Mouse (Mus musculus): ENCODE results near the gene Rusc2. TPM values are rescaled to one million over a fixed set of nuclear protein-coding genes. Genes with fewer than 3 reads are reported as not detected.

The Rusc2 gene
- polyA plus RNA-seq, 1 experiment from 2014 or later, result 70.8 TPM

DNA sequence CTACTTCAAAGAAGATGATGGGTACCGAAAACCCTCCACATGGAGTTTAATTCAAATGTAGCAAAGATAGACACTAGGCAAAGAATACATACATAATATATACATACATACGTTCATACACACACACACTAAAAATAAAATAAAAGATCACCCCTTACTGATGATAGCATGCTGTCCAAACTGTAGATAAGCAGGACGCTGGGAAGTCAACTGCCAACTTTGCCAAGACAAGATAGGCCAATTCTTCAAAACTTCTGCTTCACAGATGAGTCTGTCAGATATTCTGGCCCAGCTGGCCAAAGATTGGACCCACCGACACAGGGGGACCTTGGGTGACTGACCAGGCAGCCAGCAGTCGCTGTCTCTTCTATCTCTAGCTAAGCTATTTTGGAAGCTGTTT is 81.3 kb downstream of the Rusc2 start:
- no peak overlapping the region for H3K27ac ChIP-seq
- 0 out of 2 replicates have a peak, but pooled peaks cover 3% of the 10 kb centered on the region for H3K4me1 ChIP-seq (replicated peaks)
- H3K9ac ChIP-seq, result no peak overlapping the region
- no peaks in the 10 kb centered on the region for H3K27me3 ChIP-seq
- no peaks in the 10 kb centered on the region for H3K36me3 ChIP-seq
- no peak for ATAC-seq (ENCODE audit: low FRiP score)
- H3K4me2 ChIP-seq, result no peak overlapping the region
- H3K9me3 ChIP-seq, result no peaks in the 10 kb centered on the region
- no peak overlapping the region for H3K4me3 ChIP-seq
- 93% methylated on average over 5 of the region's 5 CpGs for whole genome bisulfite sequencing

DNA sequence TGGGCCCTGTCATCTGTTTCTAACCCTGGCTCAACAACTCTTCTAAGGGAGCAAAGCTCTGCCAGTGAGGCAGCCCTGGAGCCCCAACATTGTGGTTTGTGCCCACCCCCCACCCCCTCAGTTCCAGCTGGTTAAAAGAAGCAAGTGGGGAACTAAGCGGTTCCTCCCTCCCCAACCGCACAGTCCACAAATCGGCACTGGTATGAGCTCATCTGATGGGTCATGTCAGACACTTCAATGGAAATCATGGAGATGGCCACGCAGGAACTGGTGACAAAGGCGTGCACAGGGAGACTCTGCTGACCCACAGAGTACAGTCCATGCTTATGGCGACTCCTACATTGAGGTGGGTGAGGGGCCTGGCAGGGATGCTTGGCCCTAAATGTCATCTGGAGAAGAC is 84.2 kb downstream of the Rusc2 start:
- 86% methylated on average over 6 of the region's 6 CpGs for WGBS
- 0 out of 2 replicates have a peak, but pooled peaks cover 1% of the 10 kb centered on the region for H3K4me1 ChIP-seq (replicated peaks)
- H3K27me3 ChIP-seq, result no peaks in the 10 kb centered on the region
- H3K4me2 ChIP-seq, result no peak overlapping the region
- no peak overlapping the region for H3K27ac ChIP-seq
- no peak overlapping the region for H3K9ac ChIP-seq
- ATAC-seq (ENCODE audit: low FRiP score), result no peak
- H3K9me3 ChIP-seq, result no peaks in the 10 kb centered on the region
- H3K4me3 ChIP-seq, result no peak overlapping the region
- no peaks in the 10 kb centered on the region for H3K36me3 ChIP-seq

DNA sequence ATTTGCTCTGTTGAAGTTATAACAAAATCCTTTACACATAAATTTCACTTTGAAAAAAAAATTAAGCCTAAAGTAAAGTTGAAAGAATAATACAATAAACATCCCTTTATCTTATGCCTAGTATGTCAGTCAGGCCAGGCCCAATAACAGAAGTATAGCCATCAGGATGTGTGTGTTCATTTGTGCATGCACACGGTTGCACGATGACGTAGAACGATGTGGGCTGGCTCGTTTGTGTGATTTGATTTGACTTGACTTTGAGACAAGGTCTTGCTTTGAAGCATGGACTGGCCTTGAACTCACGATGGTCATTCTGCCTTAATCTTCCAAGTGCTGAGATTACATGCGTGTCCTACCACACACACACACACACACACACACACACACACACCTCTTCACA is 85.1 kb downstream of the Rusc2 start:
- no peak for ATAC-seq (ENCODE audit: low FRiP score)

DNA sequence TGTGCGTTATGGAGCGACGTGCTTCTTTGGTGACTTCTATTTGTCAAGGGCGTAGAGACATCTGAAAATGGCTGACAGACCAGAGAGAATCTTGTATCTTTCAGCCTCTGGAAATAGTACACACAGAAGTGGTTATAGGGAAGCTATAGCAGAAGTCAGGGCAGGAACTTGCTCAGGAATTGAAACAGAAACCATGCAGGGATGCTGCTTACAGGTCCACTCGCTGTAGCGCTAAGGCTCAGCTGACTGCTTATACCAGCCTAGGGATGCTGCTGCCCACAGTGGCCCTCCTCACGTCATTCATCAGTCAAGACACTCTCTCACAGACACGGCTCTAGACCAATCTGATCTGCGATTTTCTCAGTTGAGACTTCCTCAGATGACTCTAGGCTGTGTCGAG is 88.5 kb downstream of the Rusc2 start:
- WGBS, result 93% methylated on average over 10 of the region's 10 CpGs
- no peak overlapping the region for H3K4me3 ChIP-seq
- H3K27me3 ChIP-seq, result no peaks in the 10 kb centered on the region
- no peak for ATAC-seq (ENCODE audit: low FRiP score)
- no peak overlapping the region for H3K27ac ChIP-seq
- no peaks in the 10 kb centered on the region for H3K4me1 ChIP-seq (replicated peaks)
- no peak overlapping the region for H3K4me2 ChIP-seq
- no peaks in the 10 kb centered on the region for H3K9me3 ChIP-seq
- H3K9ac ChIP-seq, result no peak overlapping the region
- no peaks in the 10 kb centered on the region for H3K36me3 ChIP-seq

More for the DNA sequence above, 85.1 kb downstream of the Rusc2 start:
- Histone ChIP-seq H3K9me3 (no peaks in the 10 kb centered on the region), H3K4me2 (no peak overlapping the region), H3K27me3 (no peaks in the 10 kb centered on the region), H3K9ac (no peak overlapping the region), H3K36me3 (no peaks in the 10 kb centered on the region), H3K4me3 (no peak overlapping the region), H3K27ac (no peak overlapping the region), H3K4me1 (replicated peaks) (no peaks in the 10 kb centered on the region)
- WGBS, result 90% methylated on average over 7 of the region's 7 CpGs

DNA sequence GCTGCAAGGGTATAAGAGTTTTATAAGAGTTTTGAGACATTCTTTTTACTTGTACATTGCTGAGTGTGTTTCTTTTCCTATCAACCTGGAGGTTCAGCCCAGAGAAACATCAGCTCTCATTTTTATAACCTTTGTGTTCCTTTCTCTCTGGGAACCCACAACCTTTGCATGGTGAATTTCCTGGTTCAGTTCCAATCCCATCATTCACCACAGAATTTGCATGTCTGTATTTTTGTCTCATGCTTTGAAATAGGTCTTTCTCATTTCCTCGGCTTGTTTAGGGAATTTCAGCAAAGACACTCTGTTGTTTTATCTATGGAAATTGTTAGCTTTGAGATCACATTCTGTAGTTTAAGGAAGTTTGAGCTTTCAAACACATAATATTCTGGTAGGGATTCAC is 91.9 kb downstream of the Rusc2 start:
- no peak overlapping the region for H3K4me3 ChIP-seq
- peaks cover 4% of the 10 kb centered on the region; the same call in 1 of the 2 replicates for H3K4me1 ChIP-seq (replicated peaks)
- H3K9me3 ChIP-seq, result no peaks in the 10 kb centered on the region
- no peak overlapping the region for H3K9ac ChIP-seq
- H3K27ac ChIP-seq, result no peak overlapping the region
- H3K27me3 ChIP-seq, result no peaks in the 10 kb centered on the region
- WGBS, result 79% methylated on average over 1 of the region's 1 CpGs
- H3K4me2 ChIP-seq, result no peak overlapping the region
- no peak for ATAC-seq (ENCODE audit: low FRiP score)
- no peaks in the 10 kb centered on the region for H3K36me3 ChIP-seq

DNA sequence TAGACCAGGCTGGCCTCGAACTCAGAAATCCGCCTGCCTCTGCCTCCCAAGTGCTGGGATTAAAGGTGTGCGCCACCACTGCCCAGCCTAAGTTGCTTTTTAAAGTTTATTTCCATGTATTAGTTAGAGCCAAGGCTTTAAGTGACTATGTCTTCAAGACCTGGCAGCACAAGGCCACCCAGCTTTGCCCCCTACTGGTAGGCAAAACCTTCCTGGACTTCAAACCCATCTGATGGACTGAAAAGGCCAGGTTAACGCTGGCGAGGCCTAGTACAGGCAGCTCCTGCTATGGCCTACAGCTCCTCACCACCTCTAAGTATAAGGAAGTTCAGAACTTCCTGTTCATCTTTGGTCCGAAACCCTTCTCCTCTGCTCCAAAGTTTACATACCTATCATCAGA is 94.8 kb downstream of the Rusc2 start:
- 90% methylated on average over 6 of the region's 6 CpGs for WGBS
- H3K9ac ChIP-seq, result no peak overlapping the region

More for the DNA sequence above, 94.8 kb downstream of the Rusc2 start:
- Histone ChIP-seq H3K27me3 (no peaks in the 10 kb centered on the region), H3K36me3 (no peaks in the 10 kb centered on the region), H3K27ac (no peak overlapping the region), H3K4me2 (no peak overlapping the region), H3K9me3 (no peaks in the 10 kb centered on the region), H3K4me1 (replicated peaks) (peaks cover 4% of the 10 kb centered on the region; the same call in 1 of the 2 replicates), H3K4me3 (no peak overlapping the region)
- ATAC-seq (ENCODE audit: low FRiP score), result no peak

Other genes starting within 250 kb of the Rusc2 start
- 0.34 and 0.40 TPM in 2 replicates for gene Atp8b5, start 114.8 kb upstream of the Rusc2 start, polyA plus RNA-seq (2015; fragmentation: Nextera tagmentation; extraction: Ambion mirVana)
- gene Fam166b, start 47.2 kb downstream of the Rusc2 start, polyA plus RNA-seq (2015; fragmentation: Nextera tagmentation; extraction: Ambion mirVana), result 0.71 and 1.4 TPM in 2 replicates
- gene Tesk1, start 60.0 kb downstream of the Rusc2 start, polyA plus RNA-seq (2015; fragmentation: Nextera tagmentation; extraction: Ambion mirVana), result 8.7 and 9.7 TPM in 2 replicates
- 3.5 and 4.7 TPM in 2 replicates for gene Cd72, start 72.6 kb downstream of the Rusc2 start, polyA plus RNA-seq (2015; fragmentation: Nextera tagmentation; extraction: Ambion mirVana)
- not detected in 2 replicates for gene Sit1, start 101.8 kb downstream of the Rusc2 start, polyA plus RNA-seq (2015; fragmentation: Nextera tagmentation; extraction: Ambion mirVana)
- 65.1 and 69.0 TPM in 2 replicates for gene Ccdc107, start 110.9 kb downstream of the Rusc2 start, polyA plus RNA-seq (2015; fragmentation: Nextera tagmentation; extraction: Ambion mirVana)
- 8.4 and 8.9 TPM in 2 replicates for gene Arhgef39, start 117.7 kb downstream of the Rusc2 start, polyA plus RNA-seq (2015; fragmentation: Nextera tagmentation; extraction: Ambion mirVana)
- gene Car9, start 125.0 kb downstream of the Rusc2 start, polyA plus RNA-seq (2015; fragmentation: Nextera tagmentation; extraction: Ambion mirVana), result 0.19 and 0.25 TPM in 2 replicates
- 18.8 and 20.9 TPM in 2 replicates for gene Tpm2, start 141.8 kb downstream of the Rusc2 start, polyA plus RNA-seq (2015; fragmentation: Nextera tagmentation; extraction: Ambion mirVana)
- gene Creb3, start 180.4 kb downstream of the Rusc2 start, polyA plus RNA-seq (2015; fragmentation: Nextera tagmentation; extraction: Ambion mirVana), result 79.3 and 80.9 TPM in 2 replicates
- gene Tln1, start 180.7 kb downstream of the Rusc2 start, polyA plus RNA-seq (2015; fragmentation: Nextera tagmentation; extraction: Ambion mirVana), result 64.5 and 66.2 TPM in 2 replicates
- 29.0 and 31.5 TPM in 2 replicates for gene Rgp1, start 196.7 kb downstream of the Rusc2 start, polyA plus RNA-seq (2015; fragmentation: Nextera tagmentation; extraction: Ambion mirVana)
- 53.6 and 53.8 TPM in 2 replicates for gene Gba2, start 196.9 kb downstream of the Rusc2 start, polyA plus RNA-seq (2015; fragmentation: Nextera tagmentation; extraction: Ambion mirVana)
- gene Msmp, start 202.5 kb downstream of the Rusc2 start, polyA plus RNA-seq (2015; fragmentation: Nextera tagmentation; extraction: Ambion mirVana), result 2.6 TPM in 1 of 2 replicates, not detected in the other
- gene Npr2, start 250.0 kb downstream of the Rusc2 start, polyA plus RNA-seq (2015; fragmentation: Nextera tagmentation; extraction: Ambion mirVana), result 17.1 and 18.5 TPM in 2 replicates

Data from hindbrain, embryonic 13.5 days (tissue).